17 mouse cellular contexts compared by ENCODE assay signal in genomic region chr11:84711886-84712285, GRCm38 (mm10).
"Had no signal": no experiment of that assay in that cellular context is flagged by ENCODE, and none has a peak within 500 bp of the region (broad histone marks: within the 10 kb centered on the region; RNA-seq: fewer than 3 reads in every experiment).

No protein-coding gene starts in this region.

- H3K9ac ChIP-seq: liver, embryonic 12.5 days; liver, embryonic 14.5 days; lung, embryonic 14.5 days; neural tube, embryonic 13.5 days; neural tube, embryonic 15.5 days had no signal

- H3K36me3 ChIP-seq: liver, embryonic 12.5 days; neural tube, embryonic 13.5 days; neural tube, embryonic 15.5 days had no signal

- H3K4me2 ChIP-seq: liver, embryonic 12.5 days; lung, embryonic 14.5 days; neural tube, embryonic 13.5 days; neural tube, embryonic 15.5 days had no signal

- H3K9me3 ChIP-seq: liver, embryonic 12.5 days; neural tube, embryonic 13.5 days; neural tube, embryonic 15.5 days had no signal

- H3K27ac ChIP-seq: liver, embryonic 12.5 days; liver, embryonic 14.5 days; neural tube, embryonic 13.5 days; neural tube, embryonic 15.5 days had no signal

- DNase-seq: lung, adult 18-20 months; lung, embryonic 14.5 days; lung, postnatal 10 days; lung, postnatal 4 days; retina, postnatal 1 day; right cerebral cortex, adult 18-20 months; right cerebral cortex, postnatal 25 days; right cerebral cortex, postnatal 4 days; spleen, adult 18-20 months; thymus, adult 18-20 months; thymus, postnatal 14 days; thymus, postnatal 36 days had no signal

- H3K4me3 ChIP-seq: liver, embryonic 12.5 days; myocyte; neural tube, embryonic 13.5 days; neural tube, embryonic 15.5 days had no signal

- ATAC-seq: liver, embryonic 12.5 days had no signal
